Mouse (Mus musculus): ENCODE results near the gene Xrcc6.

- TF ChIP-seq CTCF (IDR thresholded peaks at IDR 0.05; ENCODE audit: low read depth, low read length) (no peak), GATA1 (IDR thresholded peaks at IDR 0.05; ENCODE audit: borderline replicate concordance, low read length) (no peak), TAL1 (conservative IDR thresholded peaks at IDR 0.05; ENCODE audit: low read depth, low read length) (no peak), POLR2AphosphoS5 (IDR thresholded peaks at IDR 0.05; ENCODE audit: insufficient replicate concordance, low read depth, low read length) (no peak), GATA2 (IDR thresholded peaks at IDR 0.05; ENCODE audit: borderline replicate concordance, low read depth, low read length) (no peak)
These were observed 32.9 kb upstream of the Xrcc6 start for GRCm38 (mm10) chr15:81954716-81955115.
